Mouse (Mus musculus): ENCODE measurements around the gene Efcab2. TPM values are rescaled to one million over a fixed set of nuclear protein-coding genes. Genes with fewer than 3 reads are reported as not detected.

The Efcab2 gene
- polyA plus RNA-seq (2017; shearing (Covaris generic)) = 4.2 TPM

GRCm38 (mm10) chr1:178405951-178406711 lies at the start of gene Efcab2:
Gene Efcab2, plus strand, starts transcription at chr1:178406085.

GRCm38 (mm10) chr1:178528431-178529351 lies 122.8 kb downstream of the Efcab2 start, which contains the start of gene Kif26b:
Gene Kif26b, plus strand, starts transcription at chr1:178529125.

Other genes with a start within 250 kb of the Efcab2 start
- 35.3 TPM for gene Desi2, start 218.7 kb upstream of the Efcab2 start, polyA plus RNA-seq (2017; shearing (Covaris generic))
- gene Cox20, start 87.0 kb upstream of the Efcab2 start, polyA plus RNA-seq (2017; shearing (Covaris generic)) = 118 TPM
- gene Hnrnpu, start 68.3 kb upstream of the Efcab2 start, polyA plus RNA-seq (2017; shearing (Covaris generic)) = 963 TPM
- not detected for gene Kif26b, start 123.0 kb downstream of the Efcab2 start, polyA plus RNA-seq (2017; shearing (Covaris generic))

All from naive thymus-derived CD4-positive, alpha-beta T cell, adult 5 months (primary cell).